Mouse (Mus musculus) testis, postnatal 10 days (tissue): ENCODE data around the gene Myh7.
"Not testable (repeated sequence)": the region's sequence is repeated elsewhere in the genome, so short reads cannot be mapped to it uniquely, and the experiment has no call there.

Experiments
- DNase-seq: peaks from one replicate; pipeline ENCODE4 v3.0.0; 2021; ENCODE audit warnings: low spot score

The Myh7 gene

DNA sequence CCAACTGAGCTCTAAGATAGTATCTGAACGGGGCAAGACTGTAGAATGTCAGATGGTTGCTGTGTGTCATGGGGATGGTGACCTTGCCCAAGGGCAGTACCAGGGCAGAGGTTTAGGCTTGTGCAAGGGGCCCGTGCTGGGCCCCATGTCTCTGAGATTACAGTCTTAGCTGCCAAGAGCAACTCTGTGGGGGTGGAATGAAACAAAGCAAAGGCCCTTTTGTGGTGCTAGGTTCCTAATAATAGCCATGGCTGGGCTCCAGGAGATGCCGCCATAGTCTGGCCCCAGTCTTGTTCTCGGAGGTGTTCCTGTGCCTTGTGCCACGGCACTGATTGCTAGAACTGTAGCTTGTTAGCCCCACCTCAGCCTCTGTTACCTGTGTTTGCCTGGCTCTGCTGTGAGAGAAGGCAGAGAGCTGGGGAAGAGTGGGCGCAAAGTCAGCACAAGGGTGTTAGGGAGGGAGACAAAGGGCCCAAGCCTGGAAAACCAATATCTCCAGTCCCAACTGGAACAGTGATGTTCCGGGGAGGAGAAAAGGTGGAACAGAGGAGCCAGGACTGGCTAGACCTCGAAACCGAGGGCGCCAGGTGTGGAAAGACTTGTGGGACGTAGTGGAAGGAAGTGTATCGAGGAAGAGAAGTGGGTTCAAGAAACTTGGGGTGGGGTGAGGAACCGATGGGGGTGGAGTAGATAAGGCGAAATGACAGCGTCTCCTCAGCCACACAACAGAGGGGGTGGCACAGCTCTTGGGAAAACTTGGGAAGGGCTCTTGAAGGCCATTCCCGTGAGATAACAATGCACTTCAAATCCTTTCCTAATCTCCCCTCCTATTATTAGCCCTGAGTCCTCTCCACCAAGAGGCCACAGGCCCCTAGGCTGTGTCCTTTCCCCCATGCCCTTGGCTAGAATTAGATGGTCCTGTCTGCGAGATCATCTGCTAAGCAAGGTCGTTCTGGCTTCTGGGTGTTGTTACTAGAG is 9.7 kb upstream of the Myh7 start:
- no peak for DNase-seq

DNA sequence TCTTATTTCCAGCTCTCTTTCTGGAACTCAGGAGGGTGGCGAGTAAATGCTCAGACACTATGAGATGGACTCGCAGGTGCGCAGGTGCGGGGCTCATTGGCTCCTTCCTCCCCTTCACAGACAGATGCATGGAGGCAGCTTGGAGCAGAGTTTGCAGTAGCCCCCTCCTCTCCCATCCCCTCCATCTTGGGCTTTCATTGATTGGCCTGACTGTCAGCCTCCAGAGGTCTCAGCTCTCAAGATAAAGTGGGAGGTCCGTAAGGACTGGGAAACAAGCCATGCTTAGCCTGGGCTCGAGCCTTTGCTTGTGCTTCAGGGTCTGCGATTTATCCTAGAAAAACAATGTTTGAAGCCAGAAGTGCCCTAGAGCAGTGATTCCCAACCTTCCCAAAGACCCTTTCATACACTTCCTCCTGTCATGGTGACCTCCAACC is 8.3 kb upstream of the Myh7 start:
- DNase-seq = no peak

DNA sequence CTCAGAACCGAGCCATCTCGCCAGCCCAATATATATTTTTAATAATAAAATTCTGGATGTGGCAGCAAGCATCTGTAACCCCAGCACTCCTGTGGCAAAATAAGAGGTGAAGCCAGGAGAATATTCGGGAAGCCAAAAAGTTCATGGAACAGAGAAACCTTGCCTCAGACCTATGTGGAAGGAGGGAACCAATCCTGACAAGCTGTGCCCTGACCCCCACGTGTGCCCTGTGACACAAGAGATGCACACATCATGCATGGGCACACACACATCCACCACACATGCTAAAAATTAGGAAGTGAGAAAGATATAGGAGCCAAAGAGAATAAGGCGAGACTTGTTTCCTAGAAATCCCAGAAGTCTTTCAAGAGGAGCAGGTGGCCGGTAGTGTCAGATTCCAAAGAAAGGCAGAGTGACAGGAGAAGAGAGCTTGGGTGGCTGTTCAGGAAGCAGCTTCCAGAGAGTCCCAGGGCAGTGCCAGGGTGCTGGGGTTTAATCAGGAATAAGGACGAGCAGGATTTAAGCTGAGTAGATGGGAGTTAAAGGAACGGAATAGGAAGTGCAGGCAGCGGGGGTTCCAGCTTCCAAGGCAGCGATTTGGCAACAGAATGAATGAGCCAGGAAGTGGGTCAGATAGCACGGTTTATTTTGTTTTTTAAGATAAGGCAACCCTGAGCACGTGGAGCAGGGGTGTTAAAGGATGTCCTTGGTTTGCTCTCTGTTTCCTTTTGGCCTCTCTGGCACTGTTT is 7.7 kb upstream of the Myh7 start:
- no peak for DNase-seq

DNA sequence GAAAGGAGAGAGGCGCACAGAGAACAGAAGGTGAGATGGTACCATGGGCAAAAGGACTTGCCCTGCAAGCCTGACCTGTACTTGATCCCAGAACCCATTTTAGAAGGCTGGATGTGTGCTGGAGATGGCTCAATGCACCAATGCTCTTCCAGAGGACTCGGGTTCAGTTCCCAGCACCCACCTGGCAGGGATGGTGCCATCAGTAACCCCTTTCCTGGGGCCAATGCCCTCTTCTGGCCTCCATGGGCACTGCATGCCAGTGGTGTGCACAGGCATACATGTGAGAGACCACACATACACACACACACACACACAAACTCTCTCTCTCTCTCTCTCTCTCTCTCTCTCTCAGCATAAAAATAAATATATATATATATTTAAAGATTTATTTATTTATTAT is 7.0 kb upstream of the Myh7 start:
- DNase-seq = no peak

DNA sequence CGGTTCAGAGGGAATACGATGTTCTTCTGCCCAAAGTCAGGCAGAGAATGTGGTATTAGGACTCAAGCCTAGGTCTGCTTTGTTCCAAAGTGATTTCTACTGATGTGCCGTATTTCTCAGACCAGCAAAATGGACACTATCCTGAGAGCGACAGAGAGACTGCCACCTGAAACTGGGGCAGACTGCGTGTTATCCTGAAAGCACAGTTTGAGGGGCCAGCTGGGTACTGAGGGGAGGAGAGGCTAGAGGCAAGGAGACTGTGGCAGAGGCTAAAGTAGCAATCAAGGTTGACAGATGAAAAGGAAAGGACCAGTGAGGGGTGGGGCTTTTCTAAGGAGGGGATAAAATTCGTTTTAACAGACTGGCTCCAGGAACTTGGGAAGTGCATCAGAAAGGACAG is 6.4 kb upstream of the Myh7 start:
- no peak for DNase-seq

DNA sequence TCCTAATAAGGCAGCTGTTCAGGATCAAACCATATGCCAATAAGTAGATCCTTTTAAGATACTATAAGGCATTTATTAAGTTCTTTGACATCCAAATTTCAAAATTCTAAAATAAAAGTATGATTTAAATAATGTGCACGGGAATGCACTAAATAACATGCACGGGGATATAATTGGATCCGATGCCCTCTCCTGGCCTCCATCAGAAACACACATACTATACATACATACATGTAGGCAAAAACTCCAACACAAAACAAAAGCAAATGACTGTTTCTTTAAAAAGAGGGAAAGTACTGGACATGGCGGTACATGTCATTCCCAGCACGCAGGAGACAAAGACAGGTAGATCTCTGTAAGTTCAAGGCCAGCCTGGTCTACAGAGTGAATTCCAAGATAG is 5.4 kb upstream of the Myh7 start:
- DNase-seq = not testable (repeated sequence)

DNA sequence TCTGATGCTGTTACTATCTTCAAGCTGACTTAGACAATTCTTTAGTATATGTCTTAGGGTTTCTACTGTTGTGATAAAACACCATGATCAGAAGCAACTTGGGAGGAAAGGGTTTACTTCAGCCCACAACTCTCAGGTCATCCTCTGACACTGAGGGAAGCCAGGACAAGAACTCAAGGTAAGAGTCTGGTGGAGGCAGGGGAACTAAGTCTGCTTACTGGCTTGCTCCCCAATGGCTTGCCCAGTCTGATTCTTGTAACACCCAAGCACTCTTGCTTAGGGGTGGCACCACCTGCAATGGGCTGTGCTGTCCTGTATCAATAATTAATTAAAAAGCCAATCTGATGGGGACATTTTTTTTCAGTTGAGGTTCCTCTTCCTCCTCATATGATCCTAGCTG is 4.3 kb upstream of the Myh7 start:
- DNase-seq = no peak

DNA sequence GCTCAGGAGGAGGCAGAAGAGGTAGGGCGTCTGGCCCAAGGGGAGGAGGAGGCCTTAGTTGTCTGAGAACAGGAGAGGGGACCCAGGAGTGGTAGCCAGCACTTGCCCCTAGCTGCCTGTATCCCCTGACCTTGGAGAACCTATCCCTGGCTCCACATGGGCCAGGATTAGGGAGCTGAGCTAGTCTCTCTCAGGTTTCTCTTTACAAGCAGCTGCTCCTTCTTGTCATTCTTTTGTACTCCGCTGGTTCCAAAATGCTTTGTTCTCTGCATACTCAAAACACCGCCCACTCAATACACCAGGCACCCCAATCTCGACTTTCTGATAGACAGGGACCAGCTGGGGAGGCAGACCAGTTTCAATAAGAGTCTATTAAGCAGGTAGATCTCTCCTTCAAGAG is 2.9 kb upstream of the Myh7 start:
- no peak for DNase-seq

DNA sequence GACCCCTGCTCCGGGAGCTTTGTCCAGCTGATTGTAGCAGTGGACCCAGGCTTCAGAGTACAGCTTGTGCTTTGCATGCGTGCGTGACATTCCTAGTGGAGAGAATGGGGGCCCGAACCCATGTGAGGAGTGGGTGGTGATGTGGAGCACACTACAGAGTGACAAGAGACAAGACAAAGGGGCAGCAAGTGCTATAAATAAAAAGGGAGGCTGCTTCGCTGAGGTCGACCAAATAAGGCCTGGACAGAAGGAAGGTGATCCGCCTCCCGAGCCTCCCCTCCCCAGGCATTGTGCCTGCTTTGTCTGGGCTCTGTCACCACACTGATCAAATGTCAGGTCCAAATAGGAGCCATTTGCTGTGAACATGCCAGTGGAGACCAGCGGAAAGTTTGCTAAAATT is 2.4 kb upstream of the Myh7 start:
- no peak for DNase-seq

DNA sequence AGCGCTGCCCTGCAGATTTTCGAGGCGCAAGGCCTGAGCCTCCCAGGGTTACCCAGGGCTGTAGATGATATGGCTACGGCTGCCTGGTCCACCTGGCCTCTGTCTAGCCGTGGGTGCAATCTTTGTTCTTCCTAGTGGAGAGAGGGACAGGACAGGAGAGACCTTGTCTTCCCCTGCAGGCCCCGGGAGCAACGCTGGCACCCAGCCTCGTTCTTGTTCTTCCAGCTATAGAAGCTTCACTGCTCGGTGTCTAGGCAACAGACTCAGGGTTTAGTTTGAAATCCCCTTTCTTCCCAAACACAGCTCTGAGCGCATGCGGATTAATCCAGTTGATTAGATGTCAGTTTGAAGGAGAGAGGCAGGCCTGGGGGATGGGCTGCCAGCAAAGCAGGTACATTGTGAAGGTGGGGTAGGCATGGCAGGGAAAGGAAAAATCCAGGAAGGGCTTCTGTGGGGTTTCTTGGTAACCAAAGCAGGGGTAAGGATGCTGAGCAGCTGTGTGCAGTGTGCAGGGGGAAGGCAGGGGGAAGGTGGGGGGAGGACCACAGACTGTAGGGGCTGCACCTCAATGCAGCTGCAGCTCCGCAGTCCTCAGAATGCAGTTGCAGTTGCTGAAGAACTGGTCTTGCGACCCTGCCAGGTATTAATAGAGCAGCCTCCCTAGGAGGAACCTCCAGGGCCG is 1.2 kb upstream of the Myh7 start:
- no peak for DNase-seq

DNA sequence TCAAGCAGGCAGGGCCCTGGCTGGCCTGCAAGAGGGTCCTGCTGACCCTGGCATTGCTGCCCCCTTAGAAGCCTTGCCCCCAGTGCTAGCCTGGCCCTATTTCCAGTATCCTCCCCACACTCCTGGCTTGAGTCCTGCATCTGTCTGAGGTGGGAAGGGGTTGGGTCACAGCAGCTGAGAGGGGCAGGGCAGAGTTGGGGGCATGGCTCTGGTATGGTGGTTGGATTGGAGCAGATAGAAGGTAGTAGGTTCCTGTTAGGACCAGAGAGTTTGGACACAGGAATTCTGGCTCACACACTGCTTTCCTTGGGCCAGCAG is 402 bp upstream of the Myh7 start:
- DNase-seq = no peak

DNA sequence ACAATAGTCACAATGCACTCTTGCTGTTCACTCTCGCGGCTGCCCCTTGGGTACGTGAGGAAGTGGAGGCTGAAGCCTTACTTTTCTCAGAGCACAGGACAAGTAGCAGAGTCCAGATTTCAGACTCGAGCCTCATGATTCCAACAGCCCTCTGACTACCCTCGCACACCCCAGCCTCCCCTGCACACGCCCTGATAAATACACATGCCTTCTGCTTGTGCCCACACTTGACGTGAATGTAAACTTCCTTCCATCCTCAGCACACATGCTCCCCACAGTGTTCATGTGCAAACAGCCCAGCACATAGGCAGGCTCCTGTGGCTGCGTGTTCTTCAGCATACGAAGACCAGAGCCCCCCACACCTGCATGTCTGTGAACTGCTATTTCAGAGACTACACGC is 790 bp downstream of the Myh7 start:
- DNase-seq = no peak

DNA sequence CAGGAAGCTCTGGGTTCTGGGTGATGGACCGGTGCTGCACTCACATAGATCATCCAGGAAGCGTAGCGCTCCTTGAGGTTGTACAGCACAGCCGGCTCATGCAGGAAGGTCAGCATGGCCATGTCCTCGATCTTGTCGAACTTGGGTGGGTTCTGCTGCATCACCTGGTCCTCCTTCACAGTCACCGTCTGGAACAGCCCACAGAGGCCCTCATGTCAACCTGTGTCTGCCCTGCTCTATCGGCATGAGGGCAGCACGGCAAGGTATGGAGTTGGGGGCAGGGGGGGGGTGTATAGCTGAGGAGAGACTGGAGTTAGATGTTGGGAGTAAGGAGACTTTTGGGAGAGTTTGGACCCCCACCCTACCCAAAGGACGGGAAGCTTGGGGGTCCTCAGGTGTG is 2.2 kb downstream of the Myh7 start:
- no peak for DNase-seq

DNA sequence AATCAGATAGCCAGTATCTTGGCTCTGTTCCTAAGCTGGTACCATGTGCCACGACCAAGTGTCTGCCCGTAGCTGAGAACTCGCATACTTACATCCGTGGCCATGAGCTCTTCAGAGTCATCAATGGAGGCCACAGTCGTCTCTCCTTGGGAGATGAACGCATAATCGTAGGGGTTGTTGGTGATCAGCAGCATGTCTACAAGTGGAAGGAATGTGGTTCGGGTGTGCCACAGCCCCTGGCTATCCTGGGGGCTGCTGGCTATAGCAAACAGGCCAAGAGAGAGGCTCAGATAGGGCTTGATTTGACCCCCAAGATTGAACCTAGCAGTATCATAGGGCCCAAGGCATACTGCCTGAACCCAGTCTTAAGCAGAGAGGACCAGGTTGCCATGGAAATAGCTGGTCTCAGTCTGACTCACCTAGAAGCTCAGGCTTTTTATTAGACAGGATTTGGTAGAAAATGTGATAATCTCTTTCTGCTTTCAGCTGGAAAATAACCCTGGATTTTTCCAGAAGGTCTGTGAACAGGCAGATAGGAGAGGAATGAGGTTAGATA is 4.5 kb downstream of the Myh7 start:
- DNase-seq = no peak

DNA sequence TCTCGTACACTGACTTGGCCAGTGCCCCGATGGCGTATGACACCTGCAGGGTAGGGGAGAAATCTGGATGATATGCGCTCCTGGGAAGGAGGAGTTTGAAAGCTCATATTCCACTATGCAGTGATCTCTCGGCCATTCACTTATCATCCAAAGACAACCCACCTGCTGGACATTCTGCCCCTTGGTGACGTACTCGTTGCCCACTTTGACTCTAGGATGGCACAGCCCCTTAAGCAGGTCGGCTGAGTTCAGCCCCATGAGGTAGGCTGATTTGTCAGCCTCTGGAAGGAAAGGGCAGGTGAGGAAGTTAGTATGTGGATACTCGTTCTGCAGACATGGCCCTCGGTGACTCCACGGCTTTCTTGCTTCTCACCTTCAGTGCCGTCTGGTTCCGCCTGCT is 5.5 kb downstream of the Myh7 start:
- DNase-seq = no peak

DNA sequence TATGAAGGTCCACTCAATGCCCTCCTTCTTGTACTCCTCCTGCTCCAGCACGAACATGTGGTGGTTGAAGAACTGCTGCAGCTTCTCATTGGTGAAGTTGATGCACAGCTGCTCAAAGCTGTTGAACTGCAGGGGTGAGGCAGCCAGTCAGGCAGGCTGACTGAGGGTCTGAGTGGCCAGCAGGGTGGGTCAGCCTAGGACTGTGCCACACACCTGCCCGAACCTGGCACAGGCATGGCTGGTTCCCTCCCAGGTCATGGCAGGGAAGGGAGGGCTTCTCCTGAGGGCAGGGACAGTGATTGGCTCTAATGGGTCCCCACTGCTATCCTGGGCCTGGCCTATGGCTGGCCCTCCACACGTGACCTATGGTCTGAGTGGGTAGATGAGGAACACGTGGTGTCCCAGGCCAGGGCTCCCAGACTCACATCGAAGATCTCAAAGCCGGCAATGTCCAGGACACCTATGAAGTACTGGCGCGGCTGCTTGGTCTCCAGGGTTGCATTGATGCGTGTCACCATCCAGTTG is 6.0 kb downstream of the Myh7 start:
- DNase-seq = not testable (repeated sequence)

DNA sequence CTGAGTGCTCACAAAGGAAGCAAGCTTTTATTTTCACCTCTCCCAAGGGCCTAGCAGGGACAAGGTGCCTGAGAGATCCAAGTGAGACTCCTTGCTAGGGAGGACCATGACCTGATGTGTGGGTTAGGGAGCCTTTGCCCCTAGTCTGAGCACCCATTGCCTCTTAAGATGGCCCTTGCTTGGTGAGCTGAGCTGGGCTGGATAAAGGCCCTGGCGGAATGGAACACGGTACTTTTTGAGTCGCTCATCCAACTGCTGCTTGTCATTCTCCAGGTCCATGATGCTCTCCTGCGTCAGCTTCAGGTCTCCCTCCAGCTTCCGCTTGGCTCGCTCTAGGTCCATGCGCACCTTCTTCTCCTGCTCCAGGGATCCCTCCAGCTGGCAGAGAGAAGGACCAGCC is 12.5 kb downstream of the Myh7 start:
- DNase-seq = no peak

DNA sequence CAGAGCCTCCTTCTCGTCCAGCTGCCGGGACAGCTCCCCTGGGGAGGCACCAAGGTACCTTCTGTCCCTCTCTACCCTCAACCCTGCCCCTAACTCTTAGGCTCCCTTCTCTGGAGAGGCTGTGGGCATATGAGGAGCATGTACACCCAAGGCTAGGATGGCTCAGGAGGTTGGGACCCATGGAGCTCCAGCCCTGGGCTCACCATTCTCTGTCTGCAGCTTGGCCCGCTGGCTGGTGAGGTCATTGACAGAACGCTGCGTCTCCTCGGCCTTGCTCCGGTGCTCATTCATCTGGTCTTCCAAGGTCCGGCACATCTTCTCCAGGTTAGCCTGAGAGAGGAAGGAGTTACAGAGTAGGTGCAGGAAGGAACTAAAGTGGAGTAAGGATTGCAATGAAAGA is 15.8 kb downstream of the Myh7 start:
- DNase-seq = no peak

DNA sequence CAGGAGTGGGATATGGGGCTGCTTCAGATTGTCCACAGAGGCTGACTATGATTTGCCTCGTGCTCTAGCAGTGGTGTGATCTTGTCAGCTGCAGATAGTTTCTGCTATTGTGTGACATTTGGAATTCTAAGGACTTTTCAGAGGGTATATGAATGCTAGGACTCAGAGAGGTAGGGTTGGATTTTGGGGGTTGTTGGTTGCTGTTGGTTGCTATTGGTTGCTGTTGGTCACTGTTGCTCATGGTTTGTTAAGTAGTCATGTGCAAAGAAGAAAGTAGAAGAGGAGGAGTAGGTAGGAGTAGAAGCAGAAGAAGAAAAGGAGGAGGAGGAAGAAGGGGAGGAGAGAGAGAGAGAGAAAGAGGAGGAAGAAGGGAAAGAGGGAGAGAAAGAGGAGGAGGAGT is 17.8 kb downstream of the Myh7 start, which contains the start of gene Gm17428:
Gene Gm17428 (plus strand): TSS at position 301 of the 400 bp plus-strand sequence.
- DNase-seq = no peak

DNA sequence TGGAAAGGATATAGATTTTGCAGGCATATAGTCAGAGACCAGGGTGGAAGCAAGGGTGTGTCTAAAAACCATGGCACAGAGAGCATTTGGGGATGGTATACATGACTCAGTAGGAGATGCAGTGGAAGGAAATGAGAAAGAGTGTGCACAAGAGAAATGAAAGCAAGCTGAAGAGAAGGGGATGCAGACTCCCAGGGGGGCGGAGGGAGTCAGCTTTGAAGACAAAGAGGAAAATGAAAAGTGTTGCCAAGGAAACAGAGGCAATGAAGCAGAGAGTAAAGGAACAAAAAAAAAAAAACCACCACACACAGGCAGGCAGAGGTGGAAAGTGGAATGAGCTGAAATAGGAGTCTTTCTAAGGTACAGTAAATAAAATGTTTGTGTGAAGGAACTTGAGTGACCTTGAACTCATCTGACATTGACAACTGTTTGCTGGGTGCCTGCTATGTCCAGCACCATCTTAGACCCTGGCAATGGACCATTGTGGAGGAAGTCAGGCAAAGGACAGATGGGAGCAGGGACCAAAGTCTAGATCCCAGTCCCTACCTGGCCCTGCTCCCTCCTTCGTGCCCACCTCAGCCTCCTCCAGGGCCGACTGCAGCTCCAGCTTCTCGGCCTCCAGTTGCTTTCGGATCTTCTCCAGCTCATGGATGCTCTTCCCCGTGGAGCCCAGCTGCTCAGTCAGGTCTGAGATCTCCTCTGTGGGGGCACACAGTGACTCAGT is 20.2 kb downstream of the Myh7 start:
- DNase-seq = no peak

DNA sequence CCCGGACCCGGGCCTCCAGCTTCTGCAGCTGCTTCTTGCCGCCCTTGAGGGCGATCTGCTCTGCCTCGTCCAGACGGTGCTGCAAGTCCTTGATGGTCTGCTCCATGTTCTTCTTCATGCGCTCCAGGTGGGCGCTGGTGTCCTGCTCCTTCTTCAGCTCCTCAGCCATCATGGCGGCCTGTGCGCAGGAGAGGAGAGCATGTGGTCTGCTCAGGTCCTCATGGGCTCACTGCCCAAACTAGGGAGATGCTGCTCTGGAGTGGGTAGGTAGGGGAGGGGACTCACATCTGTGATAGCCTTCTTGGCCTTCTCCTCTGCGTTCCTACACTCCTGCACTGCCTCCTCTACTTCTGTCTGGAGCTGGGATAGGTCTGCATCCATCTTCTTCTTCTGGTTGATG is 21.6 kb downstream of the Myh7 start:
- DNase-seq = not testable (repeated sequence)

DNA sequence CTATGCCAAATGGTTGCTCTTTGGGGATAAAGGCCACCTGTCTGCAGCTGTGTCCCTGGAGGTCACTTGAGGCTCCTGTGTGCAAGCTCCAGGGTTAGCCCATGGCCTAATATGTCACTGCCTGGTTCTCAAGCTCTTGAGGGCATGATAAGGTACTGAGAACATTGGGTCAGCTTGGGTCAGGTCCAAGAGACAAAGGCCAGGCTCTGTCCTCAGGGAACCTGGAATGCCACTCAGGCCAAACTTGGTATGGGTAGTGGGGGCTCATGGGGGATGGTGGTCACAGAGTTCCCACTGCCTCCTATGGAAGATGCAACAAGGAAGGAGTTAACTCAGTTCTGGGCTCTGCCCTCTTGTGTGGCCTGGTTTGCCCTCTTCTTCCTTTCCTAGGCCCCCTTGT is 26.1 kb downstream of the Myh7 start:
- no peak for DNase-seq
